Mouse (Mus musculus) brain, embryonic 14.5 days (tissue): ENCODE data around the gene Rasip1.
A peak's percentile ranks its signal among the peaks of the same experiment; 100 is the strongest.

ENCODE experiments used
- CTCF ChIP-seq: fragments of 200-500 bp; IDR thresholded peaks from 2 replicates; pipeline ENCODE4 v1.5.1; 2012; ENCODE audit warnings: inconsistent platforms, mild to moderate bottlenecking, moderate library complexity, borderline replicate concordance; ENCODE audit not compliant: insufficient read depth, insufficient read length; ENCODE audit errors: extremely low read depth
- POLR2A ChIP-seq: fragments of 200-500 bp; IDR thresholded peaks from 2 replicates; pipeline ENCODE4 v1.6.1; 2012; ENCODE audit warnings: mild to moderate bottlenecking, inconsistent platforms, borderline replicate concordance; ENCODE audit not compliant: poor library complexity, insufficient read depth, insufficient read length, severe bottlenecking; ENCODE audit errors: extremely low read depth

GRCm38 (mm10) chr7:45593118-45593815 is 34.0 kb upstream of the Rasip1 start:
- peak; percentile 97 for TF ChIP-seq CTCF
- TF ChIP-seq POLR2A: no peak
